Mouse (Mus musculus) mouse embryonic stem cell (cell line): ENCODE measurements around the gene Hist2h2ac.
"Not testable (repeated sequence)": the region's sequence is repeated elsewhere in the genome, so short reads cannot be mapped to it uniquely, and the experiment has no call there.

Experiments used
- in situ Hi-C, 2 experiments: fragments of 300-500 bp; cut with MboI; formaldehyde crosslinking; loops; 1 replicate in 1 of 2; 3 replicates in 1 of 2; pipeline ENCODE4 v1.14.3; 2019 to 2020; ENCODE audit warnings: low sequenced_read_pairs in 2 of 2, low pct_unique_long_range_greater_than_20kb in 1 of 2, mixed read lengths in 1 of 2; ENCODE audit not compliant: unreplicated experiment in 1 of 2

The Hist2h2ac gene

DNA sequence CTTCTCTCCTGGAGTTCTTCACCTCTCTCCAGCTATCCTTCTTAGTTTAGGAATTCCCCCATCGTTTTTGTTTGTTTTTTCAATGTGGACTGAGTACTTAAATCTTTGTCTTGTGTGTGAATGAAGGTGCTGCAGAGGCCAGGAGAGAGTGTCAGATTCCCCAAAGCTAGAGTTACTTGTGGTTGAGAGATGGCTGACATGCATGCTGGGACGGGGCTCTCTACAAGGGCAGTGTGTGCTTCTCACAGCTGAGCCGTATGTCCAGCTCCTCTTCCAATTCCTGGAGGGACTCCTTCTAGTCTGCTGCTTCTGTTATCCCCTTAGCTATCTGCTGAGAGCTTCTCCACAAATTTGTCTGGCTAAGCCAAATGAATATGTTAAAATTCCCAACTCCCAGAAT lies 15.2 kb upstream of the Hist2h2ac start:
- in situ Hi-C loops = no loop called here

DNA sequence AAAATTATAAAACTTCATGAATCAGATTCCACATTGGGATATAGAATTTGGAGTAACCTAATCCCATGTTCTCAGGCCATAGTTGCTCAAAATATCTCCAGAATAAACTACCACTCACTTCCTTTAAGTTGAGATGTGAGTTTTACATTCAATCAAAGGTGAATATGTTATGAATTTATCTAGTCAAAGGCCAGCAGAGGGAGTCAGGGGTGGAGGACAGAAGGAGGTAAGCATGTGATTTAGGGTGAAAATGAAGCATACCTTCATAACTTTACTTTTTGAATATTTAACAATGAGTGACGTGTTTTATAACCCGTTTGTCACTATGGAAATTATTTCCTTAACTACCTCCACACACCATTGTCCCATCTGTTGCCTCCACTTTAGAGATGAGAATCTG lies 14.2 kb upstream of the Hist2h2ac start:
- in situ Hi-C loops = no loop called here

DNA sequence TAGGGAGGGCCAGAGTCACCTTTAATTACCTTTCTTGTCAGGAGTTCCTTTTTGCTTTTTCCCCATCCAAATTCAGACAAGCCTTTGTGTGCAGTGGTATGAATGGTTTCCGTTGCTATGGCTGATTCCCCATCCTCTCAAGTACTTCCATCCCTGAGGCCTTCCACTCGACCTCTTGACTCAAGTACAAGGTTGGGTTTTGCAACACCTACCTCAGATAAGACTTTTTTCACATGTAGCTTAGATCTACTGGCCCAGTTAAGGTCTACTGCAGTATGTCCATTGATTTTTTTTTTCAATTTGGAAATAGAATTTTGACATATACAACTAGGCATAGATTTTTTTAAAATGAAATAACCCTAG lies 11.1 kb upstream of the Hist2h2ac start:
- in situ Hi-C loops = no loop called here

DNA sequence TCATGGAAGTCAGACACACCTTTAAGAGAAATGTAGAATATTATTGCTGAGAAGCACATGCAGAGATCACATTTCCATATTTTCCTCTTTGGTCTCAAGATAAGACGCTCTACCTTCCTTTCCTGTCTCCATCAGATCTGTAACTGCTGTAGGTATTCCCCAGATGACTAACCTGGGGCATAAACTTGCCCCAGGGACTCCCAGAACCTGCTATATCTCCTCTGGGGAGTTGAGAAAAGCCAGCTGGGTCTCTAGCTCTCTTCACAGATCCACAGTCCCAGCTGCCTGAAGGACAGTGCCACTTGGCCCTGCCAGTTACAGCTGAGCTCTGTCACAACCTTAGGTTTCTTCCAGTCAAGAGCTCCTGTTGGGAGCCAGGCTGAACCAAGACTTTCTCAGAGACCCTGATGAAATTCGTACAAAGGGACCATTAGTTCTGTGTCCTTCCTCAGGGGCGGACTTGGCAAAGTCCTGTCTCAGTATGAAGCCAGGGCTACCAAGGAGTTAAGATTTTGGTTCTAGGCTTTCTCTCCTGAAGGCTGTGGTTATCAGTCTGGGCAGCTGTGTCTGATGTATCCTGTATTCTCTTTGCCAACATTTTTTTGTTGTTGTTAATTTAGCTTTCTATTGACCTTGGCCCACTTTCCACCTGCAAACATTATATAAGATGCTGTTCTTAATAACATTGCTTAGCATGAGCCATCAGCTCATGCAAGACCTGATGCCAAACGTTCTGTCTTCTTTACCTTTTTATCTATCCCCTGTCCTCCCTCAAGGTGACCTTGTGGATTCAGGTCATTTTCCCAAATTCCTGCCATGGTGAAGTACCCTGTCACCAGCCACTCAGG lies 10.5 kb upstream of the Hist2h2ac start:
- in situ Hi-C loops = no loop called here

DNA sequence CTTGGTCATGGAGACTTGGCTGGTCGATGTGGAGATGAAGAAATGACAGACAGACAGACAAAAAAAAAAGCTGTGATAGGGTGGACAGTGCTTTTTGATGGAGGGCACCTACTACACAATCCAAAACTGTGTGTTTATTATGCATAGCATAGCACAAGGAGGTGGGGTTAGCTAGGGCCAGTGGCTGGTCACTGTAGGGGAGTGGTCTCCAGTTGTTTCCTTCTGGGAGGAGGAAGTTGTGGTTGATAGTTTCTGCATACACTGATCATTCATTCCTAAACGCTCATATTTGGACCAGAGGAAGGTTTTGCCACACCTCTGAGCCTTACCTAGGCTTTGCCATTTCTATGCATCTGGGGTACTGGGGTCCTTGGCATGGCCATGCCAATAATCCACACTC lies 9.7 kb upstream of the Hist2h2ac start:
- in situ Hi-C loops = no loop called here

DNA sequence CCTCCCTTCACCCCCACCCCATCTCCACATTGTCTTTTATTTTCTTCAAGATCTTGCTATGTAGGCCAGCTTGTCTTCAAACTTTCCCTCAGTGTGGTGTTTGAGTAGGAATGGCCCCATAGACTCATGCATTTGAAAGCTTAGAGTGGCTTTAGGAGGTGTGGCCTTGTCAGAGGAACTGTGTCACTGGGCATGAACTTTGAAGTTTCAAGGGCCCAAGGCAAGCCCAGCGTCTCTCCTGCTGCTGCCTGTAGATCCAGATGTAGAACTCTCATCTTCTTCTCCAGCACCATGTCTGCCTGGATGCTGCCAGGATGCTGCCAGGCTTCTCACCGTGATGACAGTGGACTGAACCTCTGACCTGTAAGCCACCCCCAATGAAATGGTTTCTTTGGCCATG lies 8.1 kb upstream of the Hist2h2ac start:
- in situ Hi-C loops = no loop called here

DNA sequence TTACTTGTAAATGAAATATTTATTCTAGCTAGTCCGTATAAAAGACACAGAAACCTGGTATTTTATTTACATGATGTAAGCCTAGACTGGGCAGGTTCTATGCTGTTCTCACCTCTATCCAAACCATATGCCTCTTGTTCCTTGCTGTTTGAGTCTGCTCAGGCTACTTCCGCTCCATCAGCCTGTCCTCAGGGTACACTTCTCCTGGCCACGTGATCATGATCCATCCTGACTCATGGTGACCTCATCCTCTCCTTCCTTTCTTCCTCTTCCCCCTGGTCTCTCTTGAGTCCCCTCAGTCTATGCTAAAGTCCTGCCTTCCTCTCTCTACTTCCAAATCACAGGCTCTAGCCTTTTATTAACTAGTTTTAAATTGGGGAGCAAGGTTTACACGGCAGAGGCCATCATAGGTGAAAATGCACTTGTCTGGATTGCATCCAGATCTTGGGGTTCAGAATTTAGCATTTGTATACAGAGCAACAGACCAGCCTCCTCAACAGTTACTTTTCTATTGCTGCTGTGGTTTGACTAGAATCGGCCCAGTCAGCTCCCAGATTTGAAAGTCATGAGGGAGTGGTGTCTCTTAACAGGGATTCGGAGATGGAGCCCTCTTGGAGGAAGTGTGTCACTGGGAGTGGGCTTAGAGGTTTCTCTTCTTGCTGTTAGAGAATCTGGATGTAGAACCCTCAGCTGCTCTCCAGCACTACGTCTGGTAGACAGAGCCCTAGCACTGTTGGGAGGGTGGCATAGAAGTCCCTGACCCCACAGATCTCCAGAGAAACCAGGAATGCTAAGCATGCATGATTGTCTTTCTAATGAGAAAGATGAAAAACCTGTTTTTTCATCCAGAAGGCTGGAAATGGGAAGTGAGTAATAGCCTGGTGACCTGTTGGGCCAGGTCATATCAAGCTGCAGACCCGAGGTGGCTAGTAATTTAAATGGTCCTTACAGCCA lies 6.3 kb upstream of the Hist2h2ac start:
- in situ Hi-C loops = no loop called here

DNA sequence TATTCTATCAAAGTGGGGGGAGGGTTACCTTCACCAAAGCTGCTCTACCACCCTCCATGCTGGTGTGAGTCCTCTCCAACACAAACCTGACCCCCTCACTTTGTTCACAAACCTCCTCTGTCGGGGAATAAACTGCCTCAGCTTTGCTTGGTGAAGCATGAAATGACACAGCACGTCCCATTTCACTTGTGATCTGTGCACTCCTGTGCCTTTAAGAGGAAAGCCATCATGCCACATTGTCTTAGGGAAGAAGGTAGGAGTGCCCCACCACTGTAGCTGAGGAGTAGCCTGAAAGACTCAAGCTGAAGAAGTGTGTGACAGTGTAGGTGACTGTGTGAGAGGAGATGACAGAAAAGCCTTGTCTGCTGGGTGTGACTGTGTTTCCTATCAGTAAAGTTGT lies 4.7 kb upstream of the Hist2h2ac start:
- in situ Hi-C loops = no loop called here

DNA sequence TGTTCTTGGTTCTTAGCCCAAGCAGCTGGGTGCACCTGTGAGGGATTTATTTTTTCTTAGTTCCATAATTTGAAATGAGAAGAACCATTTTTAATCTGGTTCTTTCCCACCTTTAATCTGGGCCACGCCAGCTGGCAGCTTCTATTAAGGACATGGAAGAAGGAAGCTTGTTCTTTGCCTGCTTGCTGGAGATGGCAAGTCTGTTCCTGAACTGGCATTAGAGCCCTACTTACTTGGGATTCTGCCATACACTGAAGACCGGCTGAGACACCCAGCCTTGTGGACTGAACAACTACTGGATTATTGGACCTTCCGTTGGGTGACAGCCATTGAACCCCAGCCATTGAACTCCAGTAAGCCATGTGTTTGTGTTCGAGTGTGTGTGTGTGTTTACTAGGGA lies 2.1 kb upstream of the Hist2h2ac start:
- in situ Hi-C loops = no loop called here

DNA sequence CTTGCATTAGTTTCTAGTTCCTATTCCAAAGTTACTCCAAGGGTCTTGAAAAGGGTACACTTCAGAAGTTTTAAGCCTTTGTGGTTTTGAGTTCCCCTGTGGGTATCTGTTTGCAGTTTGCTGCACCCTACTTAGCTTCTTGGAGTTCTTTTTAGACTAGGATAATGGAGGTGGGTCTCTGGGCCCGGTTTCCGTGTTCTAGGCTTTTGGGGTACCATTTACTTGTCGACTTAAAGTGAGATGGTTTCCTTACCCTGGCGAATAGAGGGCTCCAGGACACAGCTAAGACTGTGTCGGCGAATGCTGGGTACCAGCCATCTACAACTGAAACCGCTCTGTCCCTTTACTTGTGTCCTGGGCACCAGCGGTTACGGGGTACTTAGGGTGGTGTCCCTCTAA lies 959 bp upstream of the Hist2h2ac start:
- in situ Hi-C loops = no loop called here

DNA sequence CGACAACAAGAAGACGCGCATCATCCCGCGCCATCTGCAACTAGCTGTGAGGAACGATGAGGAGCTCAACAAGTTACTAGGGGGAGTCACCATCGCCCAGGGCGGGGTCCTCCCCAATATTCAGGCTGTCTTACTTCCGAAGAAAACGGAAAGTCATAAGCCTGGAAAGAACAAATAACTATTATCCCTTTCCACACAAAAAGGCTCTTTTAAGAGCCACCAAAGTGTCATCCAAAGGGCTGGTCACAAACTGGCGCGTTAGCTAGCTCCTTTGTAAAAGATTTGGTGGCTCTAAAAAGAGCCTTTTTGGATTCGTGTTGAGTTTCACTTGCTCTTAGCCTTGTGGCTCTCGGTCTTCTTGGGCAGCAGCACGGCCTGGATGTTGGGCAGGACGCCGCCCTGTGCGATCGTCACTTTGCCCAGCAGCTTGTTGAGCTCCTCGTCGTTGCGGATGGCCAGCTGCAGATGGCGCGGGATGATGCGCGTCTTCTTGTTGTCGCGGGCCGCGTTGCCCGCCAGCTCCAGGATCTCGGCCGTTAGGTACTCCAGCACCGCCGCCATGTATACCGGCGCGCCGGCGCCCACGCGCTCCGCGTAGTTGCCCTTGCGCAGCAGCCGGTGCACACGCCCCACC lies 432 bp downstream of the Hist2h2ac start:
- in situ Hi-C loops = not testable (repeated sequence)

DNA sequence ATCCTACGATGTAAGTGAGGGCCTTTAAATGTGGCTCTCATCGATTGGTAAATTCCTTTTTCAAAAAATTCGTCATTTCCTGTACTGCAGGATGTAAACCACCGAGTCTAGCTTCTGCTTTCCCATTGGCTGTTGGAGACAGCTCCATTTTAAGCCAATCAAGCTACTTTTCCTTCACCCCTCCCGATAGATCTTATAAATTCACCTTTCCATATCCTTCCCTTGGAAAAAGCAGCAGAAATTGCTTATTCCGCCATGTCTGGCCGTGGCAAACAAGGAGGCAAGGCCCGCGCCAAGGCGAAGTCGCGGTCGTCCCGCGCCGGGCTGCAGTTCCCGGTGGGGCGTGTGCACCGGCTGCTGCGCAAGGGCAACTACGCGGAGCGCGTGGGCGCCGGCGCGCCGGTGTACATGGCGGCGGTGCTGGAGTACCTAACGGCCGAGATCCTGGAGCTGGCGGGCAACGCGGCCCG lies 984 bp downstream of the Hist2h2ac start, which contains the start of the genes Bola1 and Hist2h2ab:
TSS of gene Bola1 (minus strand) at position 49 of the 470 bp plus-strand sequence.
TSS of gene Hist2h2ab (plus strand) at position 205 of the 470 bp plus-strand sequence.
- in situ Hi-C loops = no loop called here

DNA sequence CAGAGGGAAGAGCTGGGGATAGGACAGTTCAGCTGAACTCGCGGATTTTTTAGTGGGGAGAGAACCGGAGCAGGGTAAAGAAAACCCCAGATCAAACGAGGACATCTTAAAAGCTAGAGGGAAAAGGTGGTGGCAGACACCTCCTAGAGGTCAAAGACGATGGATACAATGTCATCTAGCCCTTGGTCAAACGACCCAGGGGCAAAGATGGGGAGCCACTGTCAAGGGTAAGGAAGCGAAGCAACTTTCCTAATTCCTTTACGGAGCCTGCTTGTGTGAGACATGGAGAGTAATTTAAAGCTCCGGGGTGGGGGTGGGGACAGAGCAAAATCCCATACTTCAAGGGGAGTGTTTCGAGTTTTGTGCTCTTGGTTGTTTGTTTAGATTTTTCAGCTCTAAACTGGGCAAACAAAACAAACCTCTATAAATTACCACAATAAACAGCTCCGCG lies 1.5 kb downstream of the Hist2h2ac start:
- in situ Hi-C loops = no loop called here

DNA sequence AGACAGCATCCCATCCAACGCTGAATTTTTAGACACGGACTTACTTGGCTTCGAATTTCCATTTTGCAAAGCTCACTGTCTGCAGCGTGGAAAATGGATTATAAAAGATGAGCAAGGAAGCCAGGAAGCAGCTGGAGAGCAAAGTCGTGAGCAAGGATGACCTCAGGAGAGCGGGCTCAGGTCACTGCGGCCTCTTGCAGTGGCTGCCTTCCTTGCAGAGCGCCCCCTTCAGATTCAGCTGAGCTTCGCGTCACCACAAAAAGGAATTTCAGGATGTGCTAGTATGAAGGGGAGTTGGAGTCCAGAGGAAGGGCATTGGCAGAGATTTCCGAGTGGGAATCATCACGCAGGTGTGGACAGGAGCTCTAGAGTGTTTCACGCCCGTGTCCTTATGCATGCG lies 11.4 kb downstream of the Hist2h2ac start:
- in situ Hi-C loops = no loop called here

DNA sequence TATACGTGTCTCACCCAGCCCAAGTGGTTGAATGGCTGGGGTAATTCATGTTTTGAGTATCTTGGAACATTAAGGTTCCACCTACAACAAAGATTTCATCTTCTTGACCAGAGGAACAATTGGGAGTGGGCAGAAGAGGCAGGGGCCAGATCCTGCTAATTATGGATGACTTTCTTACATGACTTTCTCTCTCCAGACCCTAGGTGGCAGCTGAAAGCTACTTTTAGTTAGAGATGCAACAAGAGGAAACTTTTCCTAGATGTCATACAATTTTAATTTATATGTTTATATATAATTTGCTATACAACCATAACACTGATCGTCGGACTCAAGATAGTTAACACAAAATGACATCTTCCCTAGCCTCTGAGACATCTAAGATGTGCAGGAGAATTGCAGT lies 12.9 kb downstream of the Hist2h2ac start:
- in situ Hi-C loops = no loop called here

DNA sequence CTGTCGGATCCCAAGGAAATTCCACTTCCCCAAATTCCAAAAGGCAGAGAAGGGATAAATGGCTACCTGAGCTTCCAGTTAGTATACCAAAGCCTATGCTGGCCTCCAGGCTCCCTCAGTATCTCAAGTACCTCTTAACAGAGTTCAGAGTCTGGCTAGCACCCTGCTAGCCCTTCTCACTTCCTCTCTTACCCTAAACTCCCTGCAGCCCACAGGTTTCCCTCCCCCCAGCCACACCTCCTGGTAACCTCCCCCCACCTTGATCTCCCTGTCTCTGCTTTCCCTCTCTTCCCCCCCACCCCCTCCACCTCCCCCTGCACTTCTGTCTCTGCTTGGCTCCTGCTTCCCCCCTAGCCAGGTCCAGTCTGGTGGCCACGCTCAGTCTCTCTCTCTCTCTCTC lies 20.9 kb downstream of the Hist2h2ac start:
- in situ Hi-C loops = no loop called here

DNA sequence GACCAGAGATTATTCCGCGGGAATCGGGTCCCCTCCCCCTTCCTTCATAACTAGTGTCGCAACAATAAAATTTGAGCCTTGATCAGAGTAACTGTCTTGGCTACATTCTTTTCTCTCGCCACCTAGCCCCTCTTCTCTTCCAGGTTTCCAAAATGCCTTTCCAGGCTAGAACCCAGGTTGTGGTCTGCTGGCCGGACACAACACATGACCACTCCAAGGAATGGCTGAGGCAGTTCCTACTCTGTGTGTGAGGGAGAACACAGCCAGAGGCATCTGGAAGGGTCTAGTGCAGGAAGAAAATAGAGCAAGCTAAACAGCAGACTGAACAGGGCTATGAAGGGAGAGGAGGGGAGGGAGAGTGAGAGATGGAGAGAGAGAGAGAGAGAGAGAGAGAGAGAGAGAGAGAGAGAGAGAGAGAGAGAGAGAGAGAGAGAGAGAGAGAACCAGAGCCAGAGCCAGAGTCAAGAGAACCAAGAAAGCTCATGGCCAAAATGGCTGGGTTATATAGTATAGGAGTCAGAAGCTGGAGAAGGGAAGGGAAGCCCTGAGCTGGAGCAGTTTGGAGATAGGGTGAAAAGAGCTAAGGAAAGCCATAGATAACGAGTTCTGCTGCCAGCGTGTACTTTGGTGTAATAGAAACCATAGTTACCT lies 22.0 kb downstream of the Hist2h2ac start:
- in situ Hi-C loops = not testable (repeated sequence)

DNA sequence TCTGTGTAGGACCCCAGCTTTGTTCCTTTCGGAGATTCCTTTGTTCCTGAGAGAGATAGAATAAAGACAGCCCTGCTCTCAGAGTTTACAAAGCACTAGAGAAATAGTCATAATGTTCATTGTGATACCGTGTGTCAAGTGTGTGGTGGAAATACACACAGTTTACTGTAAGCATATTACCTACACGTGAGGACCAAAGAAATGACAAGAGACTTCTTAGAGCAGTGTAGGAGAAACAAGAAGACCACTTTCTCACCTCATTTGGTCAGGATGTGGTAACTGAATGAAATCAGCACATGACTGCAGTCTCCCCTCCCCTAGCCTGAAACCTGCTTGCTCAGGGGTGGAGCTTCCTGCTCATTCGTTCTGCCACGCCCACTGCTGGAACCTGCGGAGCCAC lies 22.5 kb downstream of the Hist2h2ac start:
- in situ Hi-C loops = no loop called here
